Mouse (Mus musculus) stomach, postnatal 0 days (tissue): Measurements from ENCODE around the gene Rbms3.

Experiments used
- CTCF ChIP-seq: IDR thresholded peaks from 2 replicates; pipeline ENCODE4 v1.5.1; 2016; ENCODE audit warnings: antibody characterized with exemption, low read depth, mild to moderate bottlenecking, moderate library complexity
- EP300 ChIP-seq: optimal IDR thresholded peaks from 2 replicates; pipeline ENCODE3; 2016; ENCODE audit warnings: antibody characterized with exemption

- no peak for TF ChIP-seq CTCF
- TF ChIP-seq EP300 = no peak
Measured at GRCm38 (mm10) chr9:117396586-117396985, 233.1 kb downstream of the Rbms3 start.
